Mouse (Mus musculus) kidney, embryonic 15.5 days (tissue): ENCODE data around the gene Sprr2a1. TPM values are rescaled to one million over a fixed set of nuclear protein-coding genes. Genes with fewer than 3 reads are reported as not detected.
"Not testable (repeated sequence)": the region's sequence is repeated elsewhere in the genome, so short reads cannot be mapped to it uniquely, and the experiment has no call there.

Experiments used
- ATAC-seq: fragments of 200-750 bp; cut with Nextera tagmentation; replicated peaks from 2 replicates; pipeline ENCODE4 v1.8.0; 2017; ENCODE audit warnings: moderate TSS enrichment; ENCODE audit not compliant: low FRiP score
- H3K27ac ChIP-seq: fragments of 300-500 bp; sonication (generic); 2 replicates; pipeline ENCODE4 v1.5.1; 2015; ENCODE audit warnings: mild to moderate bottlenecking, inconsistent platforms
- H3K27me3 ChIP-seq: fragments of 300-500 bp; sonication (generic); 2 replicates; pipeline ENCODE4 v1.6.1; 2015; ENCODE audit warnings: inconsistent platforms
- H3K36me3 ChIP-seq: fragments of 300-500 bp; sonication (generic); 2 replicates; pipeline ENCODE4 v1.6.1; 2015; ENCODE audit warnings: inconsistent platforms
- H3K4me1 ChIP-seq: fragments of 300-500 bp; sonication (generic); 2 replicates; pipeline ENCODE4 v1.6.1; 2015; ENCODE audit warnings: inconsistent platforms
- H3K4me2 ChIP-seq: fragments of 300-500 bp; sonication (generic); 2 replicates; pipeline ENCODE4 v1.6.1; 2015; ENCODE audit warnings: moderate library complexity, mild to moderate bottlenecking, inconsistent platforms
- H3K4me3 ChIP-seq: fragments of 300-500 bp; sonication (generic); replicated peaks from 2 replicates; pipeline ENCODE4 v1.5.1; 2015; ENCODE audit warnings: mild to moderate bottlenecking, inconsistent platforms
- H3K9ac ChIP-seq: fragments of 300-500 bp; sonication (generic); 2 replicates; pipeline ENCODE4 v1.6.1; 2015; ENCODE audit warnings: mild to moderate bottlenecking, inconsistent platforms
- H3K9me3 ChIP-seq: fragments of 300-500 bp; sonication (generic); replicated peaks from 2 replicates; pipeline ENCODE4 v1.6.1; 2016; ENCODE audit warnings: inconsistent platforms
- WGBS: fragments of 180-500 bp; shearing (Covaris S2); methylation state at CpG from one replicate; pipeline ENCODE4 v1.1.7; 2015; ENCODE audit warnings: mixed read lengths; 5-methylcytosine and 5-hydroxymethylcytosine counted together
- polyA plus RNA-seq: library from polyadenylated mRNA; unstranded; fragments of >200 nt; fragmentation: Nextera tagmentation; extraction: Ambion mirVana; gene quantifications from 2 replicates; pipeline ENCODE4 v1.2.1, GENCODE M21; 2015

The Sprr2a1 gene
- not detected in 2 replicates for polyA plus RNA-seq

DNA sequence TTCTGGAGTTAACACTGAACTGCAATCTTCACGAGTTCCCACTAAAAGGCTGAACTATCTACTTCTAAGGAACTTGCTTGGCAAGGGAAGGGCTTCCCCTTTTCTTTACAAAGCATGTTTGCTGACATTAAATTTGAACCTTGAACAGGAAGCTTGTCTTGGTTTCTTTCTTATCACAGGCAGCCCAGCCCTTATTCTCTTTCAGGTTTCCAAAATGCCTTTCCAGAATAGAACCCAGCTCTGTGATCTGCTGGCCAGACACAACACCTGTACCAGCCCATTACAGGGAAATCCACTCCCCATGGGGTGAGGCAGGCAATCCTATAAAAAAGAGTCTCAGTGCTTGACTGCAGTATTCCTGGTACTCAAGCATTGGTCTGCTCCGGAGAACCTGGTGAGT, at the start of gene Sprr2a1, which contains the start of gene Sprr2a2:
TSS of gene Sprr2a1 (plus strand) at position 231 of the 400 bp plus-strand sequence.
TSS of gene Sprr2a2 (plus strand) at position 352 of the 400 bp plus-strand sequence.
- not testable (repeated sequence) for H3K9me3 ChIP-seq, H3K27me3 ChIP-seq, H3K4me1 ChIP-seq, H3K4me2 ChIP-seq, H3K27ac ChIP-seq, H3K9ac ChIP-seq, H3K36me3 ChIP-seq, H3K4me3 ChIP-seq, ATAC-seq
- WGBS, result no CpG with 5 or more reads among the region's 2 CpGs

DNA sequence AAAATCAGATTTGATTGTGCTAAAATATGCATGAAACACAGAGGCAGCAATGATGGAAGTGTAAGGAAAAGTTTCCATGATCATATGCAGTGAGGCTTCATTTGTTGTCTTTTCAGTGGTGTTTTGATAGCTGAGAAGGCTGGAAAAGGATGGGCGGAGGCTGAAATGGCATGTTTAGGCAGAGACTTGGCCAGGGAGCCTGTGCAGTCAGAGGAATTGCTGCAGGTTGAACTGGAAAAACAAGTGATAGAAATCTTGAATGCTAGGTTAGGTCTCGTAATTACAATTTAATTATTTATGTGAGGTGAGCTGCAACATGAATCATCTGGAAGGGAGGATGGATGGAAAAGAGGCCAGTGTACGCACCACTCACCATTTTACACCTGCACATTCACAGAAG, 45.8 kb upstream of the Sprr2a1 start:
- Histone ChIP-seq H3K27ac (no peak overlapping the region; the same call in 1 of the 2 replicates), H3K4me2 (no peak overlapping the region), H3K27me3 (no peaks in the 10 kb centered on the region), H3K9me3 (no peaks in the 10 kb centered on the region), H3K4me3 (no peak overlapping the region), H3K4me1 (no peaks in the 10 kb centered on the region), H3K36me3 (no peaks in the 10 kb centered on the region), H3K9ac (no peak overlapping the region)
- no peak for ATAC-seq
- 55% methylated on average over 3 of the region's 3 CpGs for WGBS

DNA sequence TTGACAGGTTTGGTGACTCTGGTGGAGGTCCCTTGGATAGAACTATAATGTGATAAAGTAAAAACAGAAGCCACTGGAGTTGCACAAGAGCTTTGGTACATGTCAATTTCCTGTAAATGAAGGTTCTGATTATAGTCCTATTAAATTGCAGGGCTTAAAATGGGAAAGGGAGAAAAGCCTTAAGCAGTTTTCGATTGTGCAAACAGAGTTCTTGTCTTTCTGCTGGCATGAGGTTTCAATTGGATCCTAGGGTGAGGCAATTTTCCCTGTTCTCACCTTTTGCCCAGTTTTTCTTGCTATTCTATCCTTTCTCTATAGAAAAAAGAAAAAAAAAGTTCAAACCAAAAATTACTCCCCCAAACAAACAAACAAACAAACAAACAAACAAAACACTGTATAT, 38.7 kb upstream of the Sprr2a1 start:
- WGBS, result 83% methylated on average over 1 of the region's 1 CpGs
- H3K9me3 ChIP-seq, result no peaks in the 10 kb centered on the region
- no peaks in the 10 kb centered on the region for H3K36me3 ChIP-seq
- no peak overlapping the region for H3K4me3 ChIP-seq
- H3K9ac ChIP-seq, result no peak overlapping the region
- no peak overlapping the region for H3K27ac ChIP-seq
- no peak overlapping the region for H3K4me2 ChIP-seq
- no peak for ATAC-seq
- no peaks in the 10 kb centered on the region for H3K4me1 ChIP-seq
- no peaks in the 10 kb centered on the region for H3K27me3 ChIP-seq

DNA sequence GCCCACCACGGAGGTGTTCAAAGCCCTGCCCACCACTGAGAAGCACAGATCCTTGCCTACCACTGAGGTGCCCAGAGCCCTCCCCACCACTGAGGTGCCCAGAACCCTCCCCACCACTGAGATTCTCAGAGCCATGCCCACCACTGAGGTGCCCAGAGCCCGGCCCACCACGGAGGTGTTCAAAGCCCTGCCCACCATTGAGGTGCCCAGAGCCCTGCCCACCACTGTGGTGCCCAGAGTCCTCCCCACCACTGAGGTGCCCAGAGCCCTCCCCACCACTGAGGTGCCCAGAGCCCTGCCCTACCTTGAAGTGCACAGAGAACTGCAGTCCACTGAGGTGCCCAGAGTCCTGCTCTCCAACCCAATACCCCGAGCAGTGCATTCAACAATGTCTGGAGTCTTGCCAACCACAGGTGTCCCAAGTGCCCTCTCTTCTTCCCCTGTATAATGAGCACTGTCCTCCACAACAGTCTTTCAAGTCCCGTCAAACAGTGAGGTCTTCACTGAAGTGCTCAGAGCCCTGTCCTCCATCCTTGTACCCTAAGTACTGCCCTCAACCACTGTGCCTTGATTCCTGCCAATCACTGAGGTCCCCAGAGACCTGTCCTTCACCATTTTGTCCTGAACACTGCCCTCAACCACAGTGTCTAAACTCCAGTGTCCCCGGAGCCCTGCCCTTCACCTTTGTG, 19.9 kb upstream of the Sprr2a1 start:
- no peak overlapping the region for H3K27ac ChIP-seq
- no peaks in the 10 kb centered on the region for H3K9me3 ChIP-seq
- H3K4me3 ChIP-seq, result no peak overlapping the region
- no peaks in the 10 kb centered on the region for H3K4me1 ChIP-seq
- no peak overlapping the region for H3K4me2 ChIP-seq
- ATAC-seq, result peak; percentile 36; the same call in 1 of the 2 replicates
- H3K36me3 ChIP-seq, result no peaks in the 10 kb centered on the region
- H3K9ac ChIP-seq, result no peak overlapping the region
- H3K27me3 ChIP-seq, result no peaks in the 10 kb centered on the region
- WGBS, result 90% methylated on average over 6 of the region's 6 CpGs

DNA sequence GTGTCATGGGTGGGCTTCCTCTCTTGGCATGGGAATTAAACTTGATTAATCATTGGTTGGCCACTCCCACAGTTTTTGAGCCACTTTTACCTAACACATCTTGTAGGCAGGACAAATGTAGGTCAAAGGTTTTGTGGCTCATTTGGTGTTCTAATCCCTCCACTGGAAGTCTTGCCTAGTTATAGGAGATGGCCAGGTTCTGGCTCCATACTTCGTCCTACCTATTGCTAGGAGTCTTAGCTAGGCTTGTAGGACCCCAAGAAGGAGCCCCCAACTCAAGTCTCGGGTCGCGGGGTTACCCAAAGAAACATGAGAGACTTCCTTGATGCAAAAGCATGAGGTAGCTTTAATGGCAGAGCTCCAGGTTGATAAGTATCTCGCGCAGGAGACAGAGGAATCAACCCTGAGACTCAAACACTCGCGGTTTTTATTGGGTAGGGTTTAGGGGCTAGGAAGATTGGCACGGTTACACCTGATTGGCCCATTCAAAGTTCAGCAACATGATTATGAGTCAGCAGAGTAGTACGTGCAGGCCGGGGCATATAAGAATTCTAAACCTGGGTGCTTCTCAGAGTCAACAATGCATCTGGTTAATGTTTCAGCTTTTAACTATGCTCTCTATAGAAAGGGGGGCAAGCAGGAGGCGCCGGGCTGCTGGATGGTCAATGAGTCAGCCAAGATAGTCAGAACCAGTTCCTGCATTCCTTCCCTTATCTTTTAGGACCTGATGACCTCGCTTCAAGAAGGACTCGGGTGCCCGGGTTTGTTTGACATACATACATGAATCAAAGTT, 4.3 kb upstream of the Sprr2a1 start:
- H3K4me2 ChIP-seq, result not testable (repeated sequence)
- ATAC-seq, result peak; percentile 88
- no CpG with 5 or more reads among the region's 16 CpGs for WGBS

DNA sequence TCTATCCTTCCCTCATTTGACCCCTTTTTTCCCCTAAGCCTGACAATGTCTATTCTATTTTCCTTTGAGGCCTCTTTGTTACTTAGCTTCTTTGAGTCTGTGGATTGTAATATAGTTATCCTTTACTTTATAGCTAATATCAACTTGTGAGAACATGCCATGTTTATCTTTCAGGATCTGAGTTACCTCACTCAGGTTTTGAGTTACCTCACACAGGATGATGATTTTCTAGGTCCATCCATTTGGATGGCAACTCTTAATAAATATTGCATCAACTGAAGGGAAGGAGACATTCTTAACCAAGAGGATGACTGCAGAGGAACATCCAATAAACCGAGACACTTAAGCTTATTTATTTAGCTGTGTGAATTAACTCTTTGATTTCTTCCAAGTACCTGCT, 3.5 kb upstream of the Sprr2a1 start:
- H3K4me1 ChIP-seq, H3K27ac ChIP-seq, ATAC-seq: not testable (repeated sequence)

More for the DNA sequence above, 4.3 kb upstream of the Sprr2a1 start:
- not testable (repeated sequence) for H3K9me3 ChIP-seq, H3K9ac ChIP-seq, H3K27ac ChIP-seq, H3K36me3 ChIP-seq, H3K4me1 ChIP-seq, H3K27me3 ChIP-seq, H3K4me3 ChIP-seq

DNA sequence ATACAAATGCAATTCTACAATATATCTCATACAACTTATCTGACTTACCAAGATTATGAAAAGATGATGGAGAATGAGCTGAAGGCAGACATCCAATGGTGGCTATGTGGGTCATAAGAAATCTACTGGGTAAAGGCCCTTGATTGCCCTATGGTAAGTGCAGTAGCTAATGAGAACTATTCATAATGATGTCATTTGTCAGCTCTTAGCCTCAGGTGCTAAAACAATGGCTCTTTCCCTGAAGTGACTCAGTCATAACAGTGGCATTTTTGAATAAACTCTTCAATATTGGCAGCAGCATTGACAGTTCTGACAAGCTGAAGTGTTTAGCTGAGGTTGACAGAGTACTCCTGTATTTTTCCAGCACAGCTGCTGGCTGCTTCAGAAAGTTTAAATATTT, 1.9 kb upstream of the Sprr2a1 start:
- not testable (repeated sequence) for H3K27ac ChIP-seq, H3K27me3 ChIP-seq, ATAC-seq, H3K4me3 ChIP-seq, H3K9ac ChIP-seq, H3K9me3 ChIP-seq, H3K4me2 ChIP-seq, H3K36me3 ChIP-seq, H3K4me1 ChIP-seq

More for the DNA sequence above, 3.5 kb upstream of the Sprr2a1 start:
- not testable (repeated sequence) for H3K27me3 ChIP-seq, H3K4me3 ChIP-seq, H3K4me2 ChIP-seq, H3K36me3 ChIP-seq, H3K9ac ChIP-seq, H3K9me3 ChIP-seq
- WGBS, result no CpG with 5 or more reads among the region's 1 CpGs

DNA sequence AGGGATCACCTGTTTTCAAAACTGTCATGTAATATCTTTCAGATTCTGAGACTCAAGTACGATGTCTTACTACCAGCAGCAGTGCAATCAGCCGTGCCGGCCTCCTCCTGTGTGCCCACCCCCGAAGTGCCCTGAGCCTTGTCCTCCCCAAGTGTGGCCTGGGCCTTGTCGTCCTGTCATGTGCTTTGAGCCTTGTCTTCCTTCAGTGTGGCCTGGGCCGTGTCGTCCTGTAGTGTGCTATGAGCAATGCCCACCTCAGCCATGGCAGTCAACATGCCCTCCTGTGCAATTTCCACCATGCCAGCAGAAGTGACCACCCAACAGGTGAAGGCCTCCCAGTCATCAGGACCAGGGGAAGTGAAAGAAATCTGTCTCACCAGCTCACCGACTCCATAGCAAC, 3.4 kb downstream of the Sprr2a1 start:
- not testable (repeated sequence) for H3K27ac ChIP-seq, H3K36me3 ChIP-seq, H3K27me3 ChIP-seq, H3K4me1 ChIP-seq, H3K4me2 ChIP-seq, H3K9ac ChIP-seq, H3K9me3 ChIP-seq, H3K4me3 ChIP-seq
- no CpG with 5 or more reads among the region's 8 CpGs for WGBS
- peak; percentile 68 for ATAC-seq

DNA sequence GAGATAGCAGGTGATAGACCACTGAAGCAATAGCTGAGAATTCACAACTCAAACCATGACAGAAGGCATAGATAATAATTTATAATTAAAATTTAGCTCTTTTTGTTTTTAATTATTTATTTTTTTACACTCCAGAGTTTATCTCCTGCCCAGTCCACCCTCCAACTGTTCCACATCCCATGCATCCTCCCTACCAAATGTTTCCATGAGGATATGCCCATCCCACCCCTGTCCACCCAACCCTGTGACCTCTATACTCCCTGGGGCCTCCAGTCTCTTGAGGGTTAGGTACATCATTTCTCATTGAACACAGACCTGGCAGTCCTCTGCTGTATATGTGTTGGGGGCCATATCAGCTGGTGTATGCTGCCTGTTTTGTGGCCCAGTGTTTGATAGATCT, 8.1 kb downstream of the Sprr2a1 start:
- H3K4me1 ChIP-seq, H3K4me3 ChIP-seq, H3K27me3 ChIP-seq, H3K4me2 ChIP-seq, H3K9me3 ChIP-seq, H3K36me3 ChIP-seq, H3K27ac ChIP-seq, H3K9ac ChIP-seq: not testable (repeated sequence)
- peak; percentile 52; the same call in 1 of the 2 replicates for ATAC-seq

DNA sequence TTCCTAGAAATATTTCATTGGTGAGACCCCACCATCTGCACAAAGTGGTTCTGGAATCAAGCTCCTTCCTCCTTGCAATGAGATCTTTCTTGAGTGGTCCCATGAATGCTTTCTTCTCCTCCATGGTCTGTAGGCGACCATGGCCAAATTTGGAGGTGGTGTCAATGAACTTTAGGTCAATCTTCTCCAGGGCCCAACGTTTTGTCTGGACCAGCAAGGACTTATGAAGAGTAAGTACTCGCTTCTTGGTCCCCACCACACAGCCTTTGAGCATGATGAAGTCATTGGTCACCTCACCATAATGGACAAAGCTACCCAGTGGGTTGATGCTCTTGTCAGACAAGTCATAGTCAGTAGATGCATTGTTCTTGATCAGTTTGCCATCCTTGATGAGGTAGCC, 11.8 kb downstream of the Sprr2a1 start:
- H3K36me3 ChIP-seq, H3K27me3 ChIP-seq, H3K9ac ChIP-seq, H3K4me3 ChIP-seq, H3K27ac ChIP-seq, H3K9me3 ChIP-seq, H3K4me1 ChIP-seq, H3K4me2 ChIP-seq, ATAC-seq: not testable (repeated sequence)
- WGBS, result 79% methylated on average over 3 of the region's 3 CpGs

DNA sequence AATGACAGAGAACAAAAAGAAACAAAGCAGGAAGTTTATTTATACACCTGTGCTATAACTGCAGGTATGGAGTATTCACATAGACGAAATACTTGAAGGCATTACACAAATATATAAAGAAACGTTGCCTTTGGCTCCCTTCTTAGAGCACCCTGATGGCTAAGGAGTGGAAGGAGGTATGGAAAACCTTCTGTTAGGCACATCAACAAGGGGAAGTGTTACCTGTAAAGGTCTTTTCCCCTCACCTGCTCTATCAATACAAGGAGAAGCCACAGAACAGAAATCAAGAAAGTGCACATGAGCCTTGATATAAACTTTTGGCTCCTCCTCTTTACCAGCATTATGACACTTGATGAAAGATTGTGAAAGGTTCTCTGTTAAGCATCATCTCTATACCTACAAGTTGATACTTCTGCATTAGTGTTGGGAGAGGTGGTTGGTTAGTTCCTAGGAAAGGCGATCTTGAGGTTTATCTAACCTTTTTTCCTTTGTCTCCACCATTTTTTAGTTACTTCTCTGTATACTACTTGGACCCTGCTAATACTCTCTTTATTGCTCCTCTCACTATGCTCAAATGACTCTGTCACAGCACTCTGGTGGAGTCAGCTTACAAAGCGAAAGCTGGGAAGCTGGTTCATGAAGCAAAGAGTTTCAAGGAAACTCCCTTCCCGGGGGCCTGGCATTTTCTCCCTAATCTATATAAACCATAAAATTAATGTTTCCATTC, 21.0 kb downstream of the Sprr2a1 start:
- no CpG with 5 or more reads among the region's 5 CpGs for WGBS
- H3K9ac ChIP-seq, H3K36me3 ChIP-seq, H3K9me3 ChIP-seq, H3K27me3 ChIP-seq, H3K4me3 ChIP-seq, H3K27ac ChIP-seq, H3K4me1 ChIP-seq, H3K4me2 ChIP-seq: not testable (repeated sequence)
- peak; percentile 89 for ATAC-seq

DNA sequence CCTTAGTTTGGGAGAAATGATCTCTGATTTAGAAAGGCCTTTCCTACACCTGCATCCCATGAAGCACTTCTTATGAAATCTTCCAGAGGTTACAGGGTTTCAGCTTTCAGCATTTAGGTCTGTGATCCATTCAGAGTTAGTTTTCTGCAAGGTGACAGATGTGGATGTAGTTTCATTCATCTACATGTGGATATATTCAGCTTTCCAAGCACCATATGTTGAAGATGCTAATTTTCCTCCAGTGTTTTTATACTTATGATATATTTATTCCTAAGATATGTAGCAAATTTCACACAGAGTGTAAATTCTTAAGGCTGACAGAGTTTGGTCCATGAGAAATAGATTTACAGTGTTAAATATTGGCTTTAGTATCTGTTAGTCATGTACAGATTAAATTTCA, 23.1 kb downstream of the Sprr2a1 start:
- not testable (repeated sequence) for H3K27ac ChIP-seq

More for the DNA sequence above, 23.1 kb downstream of the Sprr2a1 start:
- H3K9ac ChIP-seq, H3K9me3 ChIP-seq, ATAC-seq, H3K4me1 ChIP-seq, H3K4me2 ChIP-seq, H3K27me3 ChIP-seq, H3K36me3 ChIP-seq, H3K4me3 ChIP-seq: not testable (repeated sequence)
